Mouse (Mus musculus): ENCODE data around the gene Bag5.
"Not testable (repeated sequence)": the region's sequence is repeated elsewhere in the genome, so short reads cannot be mapped to it uniquely, and the experiment has no call there.

The Bag5 gene

GRCm38 (mm10) chr12:111671431-111671902 is 41.6 kb downstream of the Bag5 start:
- peak; percentile 51 for DNase-seq

- DNase-seq: no peak
These were observed 42.1 kb downstream of the Bag5 start for GRCm38 (mm10) chr12:111670976-111671375.

GRCm38 (mm10) chr12:111670371-111670971 is 42.6 kb downstream of the Bag5 start:
- peak; percentile 47 for DNase-seq

- no peak for DNase-seq
These were observed 43.1 kb downstream of the Bag5 start for GRCm38 (mm10) chr12:111669961-111670360.

- no peak for DNase-seq
These were observed 43.9 kb downstream of the Bag5 start for GRCm38 (mm10) chr12:111669000-111669788.

- DNase-seq: peak; percentile 91
These were observed 44.6 kb downstream of the Bag5 start for GRCm38 (mm10) chr12:111668457-111668912.

- DNase-seq: no peak
These were observed 45.6 kb downstream of the Bag5 start for GRCm38 (mm10) chr12:111667421-111667820.

- no peak for DNase-seq
These were observed 46.7 kb downstream of the Bag5 start for GRCm38 (mm10) chr12:111666380-111666779.

- DNase-seq: no peak
These were observed 47.8 kb downstream of the Bag5 start for GRCm38 (mm10) chr12:111665041-111665880.

- no peak for DNase-seq
These were observed 48.9 kb downstream of the Bag5 start for GRCm38 (mm10) chr12:111664144-111664634.

- DNase-seq: no peak
These were observed 49.6 kb downstream of the Bag5 start for GRCm38 (mm10) chr12:111663228-111664143.

GRCm38 (mm10) chr12:111661554-111661953 is 51.5 kb downstream of the Bag5 start:
- DNase-seq: not testable (repeated sequence)

GRCm38 (mm10) chr12:111660628-111661027 is 52.4 kb downstream of the Bag5 start:
- no peak for DNase-seq

Data from kidney, adult 11 months (tissue).